Mouse (Mus musculus): ENCODE measurements at regions not wholly inside any gene's neighbourhood (a gene's known extent, or its start where the extent isn't known, plus 50 kb on each side); places are given as distances from the start of the nearest gene placed in this dataset.

DNA sequence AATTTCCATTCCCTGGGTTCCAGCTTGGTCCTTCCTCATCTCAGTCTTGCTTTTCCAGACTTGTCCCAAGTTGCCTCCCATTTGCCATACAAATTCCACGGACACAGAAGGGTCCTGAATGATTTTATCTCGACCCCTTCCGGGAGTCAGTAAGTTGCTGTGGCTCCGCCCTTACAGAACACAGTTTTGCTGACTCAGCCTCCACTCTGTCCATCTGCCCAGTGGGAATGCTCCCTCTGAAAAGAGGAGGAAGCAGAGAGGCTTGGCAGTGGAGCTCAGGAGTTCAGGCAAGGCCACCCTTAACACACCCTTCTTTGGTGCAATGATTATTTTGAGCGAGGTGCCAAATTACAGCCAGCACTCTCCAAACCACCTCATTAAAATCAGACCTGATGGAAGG is 213.9 kb upstream of the Prok2 start:
- TF ChIP-seq CHD2 (IDR thresholded peaks at IDR 0.05; ENCODE audit: low read depth, low read length), result no peak
- no peak for TF ChIP-seq HCFC1 (IDR thresholded peaks at IDR 0.05; ENCODE audit: borderline replicate concordance, insufficient read depth, low read length)
- TF ChIP-seq MAFK (IDR thresholded peaks at IDR 0.05; ENCODE audit: insufficient read depth, low read depth, low read length), result peak; percentile 92
- no peak for TF ChIP-seq ZC3H11A (IDR thresholded peaks at IDR 0.05; ENCODE audit: borderline replicate concordance, low read depth, low read length)
